Mouse (Mus musculus) forebrain, embryonic 14.5 days (tissue): ENCODE data around the gene Enox1. TPM values are rescaled to one million over a fixed set of nuclear protein-coding genes. Genes with fewer than 3 reads are reported as not detected.

ENCODE experiments used
- ATAC-seq: fragments of 200-750 bp; cut with Nextera tagmentation; 2 replicates; pipeline ENCODE4 v1.8.0; 2017; ENCODE audit warnings: mild to moderate bottlenecking, moderate library complexity
- DNase-seq: peaks from one replicate; pipeline ENCODE4 v3.0.0-alpha.2; 2015; ENCODE audit warnings: low spot score
- H3K27ac ChIP-seq: fragments of 300-500 bp; sonication (generic); 2 replicates; pipeline ENCODE4 v1.5.1; 2014; ENCODE audit warnings: low read depth, mild to moderate bottlenecking, control low read depth, low read length, moderate library complexity
- H3K27me3 ChIP-seq: fragments of 300-500 bp; sonication (generic); replicated peaks from 2 replicates; pipeline ENCODE4 v1.6.1; 2014; ENCODE audit warnings: low read length, control low read depth, mixed read lengths; ENCODE audit not compliant: control insufficient read depth, insufficient read depth
- H3K36me3 ChIP-seq: fragments of 300-500 bp; sonication (generic); 2 replicates; pipeline ENCODE4 v1.6.1; 2014; ENCODE audit warnings: low read length, control low read depth; ENCODE audit not compliant: control insufficient read depth, insufficient read depth
- H3K4me1 ChIP-seq: fragments of 300-500 bp; sonication (generic); 2 replicates; pipeline ENCODE4 v1.6.1; 2014; ENCODE audit warnings: antibody characterized with exemption, low read length, control low read depth; ENCODE audit not compliant: control insufficient read depth, insufficient read depth
- H3K4me2 ChIP-seq: fragments of 300-500 bp; sonication (generic); 2 replicates; pipeline ENCODE4 v1.6.1; 2014; ENCODE audit warnings: mild to moderate bottlenecking, control low read depth, low read length
- H3K4me3 ChIP-seq: fragments of 300-500 bp; sonication (generic); 2 replicates; pipeline ENCODE4 v1.5.1; 2014; ENCODE audit warnings: low read depth, low read length, control low read depth
- H3K9ac ChIP-seq: fragments of 300-500 bp; sonication (generic); 2 replicates; pipeline ENCODE4 v1.6.1; 2014; ENCODE audit warnings: mild to moderate bottlenecking, low read length, control low read depth, moderate library complexity
- H3K9me3 ChIP-seq: fragments of 300-500 bp; sonication (generic); replicated peaks from 2 replicates; pipeline ENCODE4 v1.6.1; 2016; ENCODE audit warnings: low read length, control low read depth, mixed read lengths; ENCODE audit not compliant: control insufficient read depth
- WGBS: fragments of 180-500 bp; shearing (Covaris S2); extraction: QIAGEN DNeasy Blood & Tissue Kit; methylation state at CpG from one replicate; pipeline ENCODE4 v1.1.7; 2014; 5-methylcytosine and 5-hydroxymethylcytosine counted together
- polyA plus RNA-seq: library from polyadenylated mRNA; unstranded; fragments of >200 nt; fragmentation: Nextera tagmentation; extraction: Ambion mirVana; gene quantifications from 2 replicates; pipeline ENCODE4 v1.2.1, GENCODE M21; 2014

Gene Enox1
- polyA plus RNA-seq, 1 experiment from 2014 or later, result 28.0 TPM

DNA sequence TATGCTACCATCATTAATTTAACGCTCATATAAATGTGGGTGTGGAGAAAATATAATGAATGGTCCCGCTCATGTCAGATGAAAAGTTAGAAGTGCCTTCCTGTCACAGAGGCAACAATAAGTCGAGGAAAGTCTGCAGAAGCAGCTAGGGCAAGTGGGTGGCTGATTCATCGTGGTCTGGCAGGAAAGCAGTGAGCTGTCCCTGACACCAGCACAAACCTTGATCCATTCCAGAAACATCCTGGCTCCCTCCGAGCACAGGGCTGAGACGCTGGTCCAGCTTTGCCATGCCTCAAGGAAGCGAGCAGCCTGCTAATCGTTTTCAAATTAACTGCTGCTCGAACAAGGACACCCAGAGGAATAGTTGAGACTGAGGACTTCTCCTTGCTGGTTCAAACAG is 219.1 kb downstream of the Enox1 start:
- no peaks in the 10 kb centered on the region for H3K9me3 ChIP-seq
- no peak for DNase-seq
- 76% methylated on average over 9 of the region's 9 CpGs for WGBS
- H3K9ac ChIP-seq, result no peak overlapping the region
- ATAC-seq, result no peak
- peaks cover 10% of the 10 kb centered on the region for H3K4me1 ChIP-seq
- H3K4me3 ChIP-seq, result no peak overlapping the region
- no peak overlapping the region for H3K27ac ChIP-seq
- 0 out of 2 replicates have a peak, but pooled peaks cover under 1% of the 10 kb centered on the region for H3K36me3 ChIP-seq
- H3K27me3 ChIP-seq, result no peaks in the 10 kb centered on the region
- H3K4me2 ChIP-seq, result no peak overlapping the region

GRCm38 (mm10) chr14:77376731-77377130 is 220.2 kb downstream of the Enox1 start:
- DNase-seq (no peak), ATAC-seq (no peak)
- Histone ChIP-seq H3K9ac (no peak overlapping the region), H3K4me1 (peaks cover 10% of the 10 kb centered on the region), H3K27me3 (no peaks in the 10 kb centered on the region), H3K9me3 (no peaks in the 10 kb centered on the region), H3K4me3 (no peak overlapping the region), H3K27ac (no peak overlapping the region), H3K36me3 (0 out of 2 replicates have a peak, but pooled peaks cover 2% of the 10 kb centered on the region), H3K4me2 (no peak overlapping the region)
- 87% methylated on average over 7 of the region's 7 CpGs for WGBS

GRCm38 (mm10) chr14:77377439-77377838 is 220.9 kb downstream of the Enox1 start:
- ATAC-seq (peak; percentile 74), DNase-seq (no peak)
- no peak overlapping the region for H3K4me3 ChIP-seq
- peaks cover 10% of the 10 kb centered on the region for H3K4me1 ChIP-seq
- H3K36me3 ChIP-seq, result 0 out of 2 replicates have a peak, but pooled peaks cover 2% of the 10 kb centered on the region
- no peaks in the 10 kb centered on the region for H3K27me3 ChIP-seq
- peak overlapping the region; percentile 18; the same call in 1 of the 2 replicates for H3K4me2 ChIP-seq
- 9% methylated on average over 3 of the region's 3 CpGs for WGBS
- peak overlapping the region; percentile 16; the same call in 1 of the 2 replicates for H3K27ac ChIP-seq
- H3K9me3 ChIP-seq, result no peaks in the 10 kb centered on the region
- no peak overlapping the region for H3K9ac ChIP-seq

- DNase-seq (peak; percentile 89), ATAC-seq (peak; percentile 92)
- Histone ChIP-seq H3K4me2 (peak overlapping the region; percentile 18; the same call in 1 of the 2 replicates), H3K4me1 (peaks cover 10% of the 10 kb centered on the region), H3K27me3 (no peaks in the 10 kb centered on the region), H3K9ac (no peak overlapping the region), H3K36me3 (0 out of 2 replicates have a peak, but pooled peaks cover 2% of the 10 kb centered on the region), H3K27ac (peak overlapping the region; percentile 16; the same call in 1 of the 2 replicates), H3K9me3 (no peaks in the 10 kb centered on the region), H3K4me3 (no peak overlapping the region)
- WGBS, result 3% methylated on average over 5 of the region's 5 CpGs
Measured at GRCm38 (mm10) chr14:77377873-77378272, 221.3 kb downstream of the Enox1 start.

DNA sequence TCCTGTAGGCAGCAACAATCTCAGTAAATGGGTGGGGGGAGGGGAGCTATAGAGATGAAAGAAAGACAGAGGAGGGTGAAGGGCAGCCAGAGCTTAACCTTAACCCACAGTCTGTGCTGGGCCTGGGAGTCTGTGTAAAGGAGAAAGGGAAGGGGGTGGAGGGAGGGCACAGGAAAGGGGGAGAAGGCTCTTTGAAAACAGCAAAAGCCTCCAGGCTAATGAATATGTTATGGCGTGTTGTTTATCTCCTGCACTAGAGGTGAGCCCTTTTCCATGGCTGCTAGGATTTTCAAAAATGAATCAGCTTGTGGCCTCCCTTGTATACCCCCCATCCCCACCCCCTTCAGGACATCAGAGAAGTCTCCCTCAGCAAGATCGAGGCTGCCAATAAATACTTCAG is 225.0 kb downstream of the Enox1 start:
- H3K27me3 ChIP-seq, result no peaks in the 10 kb centered on the region
- H3K9ac ChIP-seq, result no peak overlapping the region
- WGBS, result 16% methylated on average over 2 of the region's 2 CpGs
- no peak overlapping the region for H3K4me3 ChIP-seq
- ATAC-seq (no peak), DNase-seq (no peak)
- H3K4me1 ChIP-seq, result peaks cover 13% of the 10 kb centered on the region
- no peak overlapping the region for H3K27ac ChIP-seq
- no peak overlapping the region for H3K4me2 ChIP-seq
- H3K36me3 ChIP-seq, result 0 out of 2 replicates have a peak, but pooled peaks cover 2% of the 10 kb centered on the region
- H3K9me3 ChIP-seq, result no peaks in the 10 kb centered on the region

DNA sequence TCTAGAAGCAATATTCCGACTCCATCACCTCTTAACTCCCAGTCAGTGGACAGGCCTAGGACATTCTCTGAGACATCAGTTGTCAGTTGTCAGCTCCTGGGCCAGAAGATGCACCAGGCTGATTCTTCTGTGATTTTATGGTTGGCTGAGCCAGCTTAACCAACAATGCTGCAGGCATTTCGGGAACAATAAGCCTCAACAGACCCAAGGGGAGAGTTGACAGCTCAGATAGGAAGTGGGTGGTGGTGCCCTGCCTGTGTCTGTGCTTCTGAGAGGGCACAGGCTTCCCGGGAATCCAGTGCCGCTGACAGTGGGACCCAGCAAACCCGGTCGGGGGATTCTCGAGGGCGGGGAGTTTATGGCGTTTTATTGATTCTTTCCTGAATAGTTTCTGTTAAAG is 229.1 kb downstream of the Enox1 start:
- Histone ChIP-seq H3K27ac (no peak overlapping the region), H3K4me3 (no peak overlapping the region), H3K36me3 (0 out of 2 replicates have a peak, but pooled peaks cover 2% of the 10 kb centered on the region), H3K9ac (0 out of 2 replicates have a peak overlapping the region, but pooled peaks have one; percentile 5), H3K4me2 (no peak overlapping the region), H3K9me3 (no peaks in the 10 kb centered on the region), H3K4me1 (0 out of 2 replicates have a peak, but pooled peaks cover 3% of the 10 kb centered on the region), H3K27me3 (no peaks in the 10 kb centered on the region)
- no peak for DNase-seq
- WGBS, result 38% methylated on average over 9 of the region's 9 CpGs
- no peak for ATAC-seq

- no peak for DNase-seq
- no peaks in the 10 kb centered on the region for H3K27me3 ChIP-seq
- no peak overlapping the region for H3K4me3 ChIP-seq
- 0 out of 2 replicates have a peak, but pooled peaks cover 3% of the 10 kb centered on the region for H3K4me1 ChIP-seq
- no peak overlapping the region for H3K4me2 ChIP-seq
- no peaks in the 10 kb centered on the region for H3K9me3 ChIP-seq
- no peak for ATAC-seq
- 87% methylated on average over 2 of the region's 2 CpGs for WGBS
- no peak overlapping the region for H3K27ac ChIP-seq
- no peaks in the 10 kb centered on the region for H3K36me3 ChIP-seq
- H3K9ac ChIP-seq, result no peak overlapping the region
Measured at GRCm38 (mm10) chr14:77387877-77388276, 231.3 kb downstream of the Enox1 start.

DNA sequence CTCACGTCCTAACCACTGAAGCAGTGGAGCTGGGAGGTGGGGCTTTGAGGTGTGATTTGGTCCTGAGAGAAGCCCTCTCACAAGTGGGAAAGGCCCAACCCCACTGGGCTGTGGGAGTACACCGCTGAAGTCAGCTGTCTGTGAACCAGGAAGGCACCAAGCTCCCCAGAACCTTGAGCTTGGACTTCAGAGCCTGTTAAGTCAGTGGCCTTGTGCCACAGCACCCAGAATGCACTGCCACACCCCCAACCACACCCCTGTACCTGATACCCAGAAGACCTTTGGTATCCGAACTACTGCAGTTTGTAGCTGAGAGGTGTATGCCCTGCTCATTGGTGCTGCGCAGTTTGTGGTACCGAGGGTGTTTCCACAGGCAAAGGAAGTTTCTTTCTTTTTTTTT is 232.7 kb downstream of the Enox1 start:
- no peak for ATAC-seq
- 93% methylated on average over 5 of the region's 5 CpGs for WGBS

GRCm38 (mm10) chr14:77392476-77392875 is 235.9 kb downstream of the Enox1 start:
- Histone ChIP-seq H3K9ac (no peak overlapping the region), H3K27ac (no peak overlapping the region), H3K4me1 (no peaks in the 10 kb centered on the region), H3K4me3 (no peak overlapping the region), H3K27me3 (no peaks in the 10 kb centered on the region), H3K9me3 (no peaks in the 10 kb centered on the region), H3K36me3 (no peaks in the 10 kb centered on the region), H3K4me2 (no peak overlapping the region)
- DNase-seq (no peak), ATAC-seq (no peak)
- WGBS, result 79% methylated on average over 1 of the region's 1 CpGs

More for the DNA sequence above, 232.7 kb downstream of the Enox1 start:
- no peaks in the 10 kb centered on the region for H3K36me3 ChIP-seq
- no peak overlapping the region for H3K27ac ChIP-seq
- no peaks in the 10 kb centered on the region for H3K27me3 ChIP-seq
- no peak for DNase-seq
- no peak overlapping the region for H3K4me2 ChIP-seq
- 0 out of 2 replicates have a peak, but pooled peaks cover 3% of the 10 kb centered on the region for H3K4me1 ChIP-seq
- no peak overlapping the region for H3K9ac ChIP-seq
- H3K4me3 ChIP-seq, result no peak overlapping the region
- no peaks in the 10 kb centered on the region for H3K9me3 ChIP-seq
